ENCODE assay signal across 14 mouse cellular contexts in the genomic region with DNA sequence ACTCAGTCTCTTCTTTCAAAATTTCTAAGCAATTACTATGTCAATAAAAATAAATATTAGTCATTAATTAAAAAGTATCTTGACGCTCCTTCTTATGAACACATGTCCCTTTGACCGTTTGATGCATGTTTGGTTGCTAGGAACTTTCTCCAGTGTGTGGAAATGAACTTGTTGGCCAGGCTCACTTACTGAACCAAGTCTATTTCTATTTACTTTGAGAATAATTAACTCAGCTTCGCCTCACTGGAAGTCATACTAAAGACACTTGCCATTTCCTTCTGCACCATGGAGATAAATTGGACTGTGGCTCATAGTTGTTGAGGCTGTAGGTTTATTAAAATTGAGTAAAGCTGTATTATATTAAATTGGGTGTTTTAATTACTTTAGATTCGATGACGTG. TPM values are rescaled to one million over a fixed set of nuclear protein-coding genes. Genes with fewer than 3 reads are reported as not detected.
"Had no signal": no experiment of that assay in that cellular context is flagged by ENCODE, and none has a peak within 500 bp of the region (broad histone marks: within the 10 kb centered on the region; RNA-seq: fewer than 3 reads in every experiment).

No protein-coding gene starts in this region.

- H3K27ac ChIP-seq: hindbrain, embryonic 15.5 days; limb, embryonic 12.5 days; liver, embryonic 15.5 days; midbrain, embryonic 13.5 days had no signal

- DNase-seq: liver; lung, adult 2 months; lung, postnatal 36 days; right cerebral cortex, postnatal 14 days; thymus, postnatal 36 days had no signal

- H3K9me3 ChIP-seq: hindbrain, embryonic 15.5 days; limb, embryonic 12.5 days; liver, embryonic 15.5 days had no signal

- H3K4me1 ChIP-seq: hindbrain, embryonic 15.5 days; liver, embryonic 15.5 days; midbrain, embryonic 13.5 days had no signal

- H3K4me2 ChIP-seq: hindbrain, embryonic 15.5 days; limb, embryonic 12.5 days; liver, embryonic 15.5 days; midbrain, embryonic 13.5 days had no signal

- H3K4me3 ChIP-seq: hindbrain, embryonic 15.5 days; limb, embryonic 12.5 days; liver, embryonic 15.5 days; midbrain, embryonic 13.5 days had no signal

- H3K27me3 ChIP-seq: hindbrain, embryonic 15.5 days; limb, embryonic 12.5 days; liver, embryonic 15.5 days; midbrain, embryonic 13.5 days had no signal

- H3K9ac ChIP-seq: hindbrain, embryonic 15.5 days; limb, embryonic 12.5 days; liver, embryonic 15.5 days; midbrain, embryonic 13.5 days had no signal

- ATAC-seq: inflammation-experienced regulatory T-cells, adult 6 months; intestine, postnatal 0 days; lung, postnatal 0 days; midbrain, embryonic 13.5 days had no signal

- H3K36me3 ChIP-seq: hindbrain, embryonic 15.5 days; limb, embryonic 12.5 days; liver, embryonic 15.5 days; midbrain, embryonic 13.5 days had no signal

RNA-seq across cellular contexts. Expression of gene Chgb, which starts 48.1 kb away (rescaled TPM):
- total RNA-seq: megakaryocyte progenitor cell, adult 5-6 weeks had no signal
- polyA plus RNA-seq: spleen, adult 2 months had no signal
